Mouse (Mus musculus) large intestine, adult 2 months (tissue): ENCODE results near the gene Gbx1. TPM values are rescaled to one million over a fixed set of nuclear protein-coding genes. Genes with fewer than 3 reads are reported as not detected.
"Not testable (repeated sequence)": the region's sequence is repeated elsewhere in the genome, so short reads cannot be mapped to it uniquely, and the experiment has no call there.

Experiments used
- DNase-seq: peaks from one replicate; pipeline ENCODE4 v3.0.0-alpha.2; 2012; ENCODE audit warnings: low read depth, low spot score
- WGBS: fragments of 180-500 bp; shearing (Covaris S2); methylation state at CpG from one replicate; pipeline ENCODE4 v1.1.7; 2018; 5-methylcytosine and 5-hydroxymethylcytosine counted together
- polyA plus RNA-seq: library from polyadenylated mRNA; depleted of rRNA; stranded (reverse); fragments of >200 nt; gene quantifications from 2 replicates; pipeline ENCODE4 v1.2.3, GENCODE M21; 2012; rRNA removed

Gbx1 gene
- polyA plus RNA-seq: 0.02 TPM in 1 of 2 replicates, not detected in the other

DNA sequence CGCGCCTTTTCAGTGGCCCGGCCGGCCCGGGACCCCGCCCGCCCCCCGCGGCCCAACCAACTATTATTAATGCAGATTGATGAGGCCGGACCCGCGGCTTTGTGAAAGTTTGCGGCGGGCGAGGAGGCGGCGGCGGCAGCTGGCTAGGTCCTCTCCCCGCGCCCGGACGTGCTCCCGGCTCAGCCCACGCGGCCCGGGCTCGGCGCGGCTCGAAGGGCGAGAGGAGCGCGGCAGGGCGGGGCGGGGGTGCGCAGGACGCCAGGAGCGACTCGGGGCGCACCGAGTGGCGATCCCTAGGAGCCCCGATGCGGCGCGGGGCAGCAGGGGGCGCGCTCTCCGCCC lies at the start of gene Gbx1:
TSS of gene Gbx1 (minus strand) at position 314 of the 342 bp plus-strand sequence.
- 1% methylated on average over 49 of the region's 49 CpGs for WGBS
- no peak for DNase-seq

DNA sequence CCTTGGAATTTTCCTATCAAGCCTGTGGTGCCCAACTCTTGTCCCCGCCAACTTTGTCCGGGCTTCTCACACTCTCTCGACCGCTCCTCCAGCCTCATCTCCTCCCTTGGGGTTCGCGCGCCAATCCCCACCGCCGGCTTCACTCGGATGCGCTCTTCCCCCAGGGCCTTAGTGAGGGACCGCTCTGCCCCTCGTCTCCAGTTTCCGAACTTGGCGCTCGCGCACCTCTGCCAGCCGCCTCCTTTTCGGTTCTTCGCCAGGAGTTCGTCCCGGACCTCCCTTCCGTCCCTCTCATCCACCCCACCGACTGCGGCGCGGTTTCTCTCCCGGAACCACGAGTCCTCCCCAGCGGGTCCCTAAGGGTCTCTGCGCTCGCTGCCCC lies 49.8 kb upstream of the Gbx1 start:
- DNase-seq: no peak
- WGBS: 1% methylated on average over 32 of the region's 32 CpGs

DNA sequence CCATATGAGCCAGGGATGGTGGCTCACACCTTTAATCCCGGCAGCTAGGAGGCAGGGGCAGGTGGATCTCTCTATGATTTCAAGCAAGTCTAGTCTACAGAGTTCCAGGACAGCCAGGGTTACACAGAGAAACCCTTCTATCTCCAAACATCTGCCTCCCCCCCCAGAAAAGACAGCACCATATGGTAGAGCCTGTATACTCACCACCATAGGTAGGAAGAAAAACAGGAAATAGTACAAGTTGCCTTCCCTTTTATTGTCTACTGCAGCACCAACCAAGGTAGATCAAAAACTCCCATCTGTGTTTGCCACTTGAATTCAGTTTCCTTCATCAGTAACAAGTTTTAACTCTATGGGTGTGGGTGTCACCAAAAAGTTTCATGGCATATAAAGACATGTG lies 48.9 kb upstream of the Gbx1 start:
- DNase-seq: no peak
- WGBS: 90% methylated on average over 1 of the region's 1 CpGs

DNA sequence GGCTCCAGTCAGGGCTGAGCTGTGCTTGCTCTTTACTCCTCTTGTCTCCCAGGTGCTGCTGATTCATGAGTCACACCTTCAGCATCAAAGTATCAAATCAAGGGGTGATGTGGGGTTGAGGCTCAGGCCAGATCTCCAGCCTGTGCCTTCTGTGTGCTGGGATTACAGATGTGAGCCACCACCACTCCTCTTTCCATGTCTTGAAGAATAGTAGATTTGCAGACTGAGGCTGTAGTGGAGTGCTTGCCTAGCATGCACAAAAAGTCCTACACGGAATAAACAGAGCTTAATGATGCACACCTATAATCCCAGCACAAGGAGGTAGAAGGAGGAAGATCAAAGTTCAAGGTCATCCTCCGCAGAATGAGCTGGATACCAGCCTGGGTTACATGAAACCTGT lies 29.7 kb upstream of the Gbx1 start, which contains the start of gene 4931409K22Rik:
TSS of gene 4931409K22Rik (minus strand) at position 101 of the 400 bp plus-strand sequence.
- 45% methylated on average over 2 of the region's 2 CpGs for WGBS
- DNase-seq: no peak

DNA sequence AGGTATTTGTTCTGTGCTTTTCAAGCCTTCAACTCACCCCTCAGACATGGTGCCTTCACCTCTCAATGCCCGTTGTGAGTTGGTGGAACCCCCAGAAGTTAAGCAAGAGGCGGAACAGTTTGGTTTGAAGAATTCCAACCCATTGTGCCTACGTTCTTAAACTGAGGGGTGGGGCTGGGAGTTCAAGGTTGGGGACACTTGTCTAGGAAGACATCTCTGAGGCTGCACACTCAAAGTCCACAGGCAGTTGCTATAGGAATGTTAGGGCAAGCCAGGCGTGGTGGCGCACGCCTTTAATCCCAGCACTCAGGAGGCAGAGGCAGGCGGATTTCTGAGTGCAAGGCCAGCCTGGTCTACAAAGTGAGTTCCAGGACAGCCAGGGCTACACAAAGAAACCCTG lies 28.3 kb upstream of the Gbx1 start:
- WGBS: 85% methylated on average over 7 of the region's 7 CpGs
- not testable (repeated sequence) for DNase-seq

DNA sequence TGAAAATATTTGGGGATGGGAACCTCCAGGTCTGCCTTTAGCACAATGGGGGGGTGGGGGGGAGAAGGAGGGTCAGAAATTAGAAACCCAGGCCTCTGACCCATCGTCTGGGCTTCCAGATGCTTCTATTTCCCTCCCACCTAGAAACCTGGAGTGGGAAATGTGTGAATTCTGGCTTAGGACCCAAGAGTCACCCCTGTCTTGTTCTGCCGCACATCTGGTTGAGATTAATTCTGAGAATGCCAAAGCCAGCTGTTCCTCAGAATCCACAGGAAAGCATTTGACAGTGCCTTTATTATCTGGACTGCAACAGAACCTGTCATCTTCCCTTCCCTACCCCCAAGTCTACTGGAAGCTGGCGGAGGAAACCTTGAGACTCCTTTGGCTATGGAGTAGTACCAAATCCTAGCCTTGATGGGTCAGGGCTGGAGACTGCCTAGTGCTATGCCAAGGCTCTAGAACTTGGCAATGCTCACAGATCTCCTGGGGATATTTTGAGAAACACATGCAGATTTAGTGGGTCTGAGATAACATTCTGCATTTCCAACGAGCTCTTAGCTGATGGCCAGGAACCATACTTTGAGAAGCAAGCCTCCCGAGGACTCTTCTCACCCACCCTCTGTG lies 26.7 kb upstream of the Gbx1 start:
- no peak for DNase-seq
- 65% methylated on average over 5 of the region's 5 CpGs for WGBS

DNA sequence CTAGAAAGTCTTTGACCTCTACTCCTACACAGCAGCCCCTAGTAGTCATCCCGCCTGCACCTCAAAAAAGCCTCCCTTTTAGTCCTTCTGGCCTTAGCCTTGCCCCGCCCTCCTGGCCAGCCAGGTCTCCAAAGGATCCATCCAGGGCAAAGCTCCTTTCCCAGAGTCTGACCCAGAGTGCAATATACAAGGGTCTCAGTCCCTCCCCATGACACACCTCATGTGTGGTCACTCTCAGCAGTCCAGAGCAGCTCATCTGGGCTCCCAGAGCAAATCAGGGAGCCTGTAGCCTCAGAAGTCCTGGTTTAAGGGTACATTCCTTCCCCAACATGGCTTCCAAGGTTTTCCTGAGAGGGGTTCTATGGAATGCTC lies 24.3 kb upstream of the Gbx1 start:
- DNase-seq: no peak
- WGBS: 46% methylated on average over 2 of the region's 2 CpGs

DNA sequence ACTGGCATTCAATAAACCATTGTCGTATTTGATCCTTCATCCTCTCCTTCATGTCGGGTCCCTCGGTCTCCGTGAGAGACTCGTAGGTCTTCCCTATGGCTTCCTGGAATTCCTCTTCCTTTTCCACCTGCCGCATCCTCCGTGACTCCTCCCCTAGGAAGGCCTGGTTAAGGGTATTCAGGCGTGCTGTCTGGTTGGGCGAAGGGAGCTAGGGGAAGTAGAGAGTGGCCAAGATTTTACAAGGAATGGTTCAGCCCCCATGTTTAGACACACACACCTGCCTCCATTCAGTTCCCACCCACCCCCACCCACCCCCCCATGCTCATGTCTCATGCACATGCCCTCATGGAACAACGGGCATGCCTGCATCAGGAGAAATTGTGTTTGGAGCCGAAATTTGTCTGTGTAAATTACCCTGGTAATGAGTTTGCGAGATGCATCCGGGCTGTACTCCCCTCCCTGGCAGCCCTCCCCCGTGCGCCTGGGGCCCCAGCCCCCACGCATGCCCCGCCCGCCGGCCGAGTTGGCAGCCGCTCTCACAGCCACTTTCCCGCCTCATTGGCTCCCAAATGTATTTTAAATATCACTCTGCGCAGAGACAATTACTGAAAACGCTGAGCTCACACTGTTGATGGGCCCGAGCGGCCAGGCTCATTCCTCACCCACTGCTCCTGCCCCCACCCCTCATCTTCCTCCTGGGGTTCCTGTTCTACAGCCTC lies 23.8 kb upstream of the Gbx1 start:
- 15% methylated on average over 26 of the region's 26 CpGs for WGBS
- no peak for DNase-seq

DNA sequence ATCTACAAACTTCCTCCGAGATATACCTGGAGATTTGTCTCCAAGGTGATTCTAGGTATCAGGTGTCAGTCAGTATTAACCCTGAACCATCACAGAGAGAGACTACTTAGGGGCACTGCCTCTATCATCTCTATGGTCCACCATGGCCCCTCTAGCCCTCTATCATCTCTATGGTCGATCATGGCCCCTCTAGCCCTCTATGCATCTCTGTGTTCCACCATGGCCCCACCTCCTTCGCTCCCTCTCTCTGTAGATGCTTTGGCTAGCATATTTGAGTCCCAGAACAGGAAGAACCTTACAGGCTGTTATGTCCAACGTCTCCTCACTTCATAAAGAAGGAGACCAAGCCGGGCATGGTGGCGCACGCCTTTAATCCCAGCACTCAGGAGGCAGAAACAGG lies 15.6 kb upstream of the Gbx1 start:
- no peak for DNase-seq
- 78% methylated on average over 7 of the region's 7 CpGs for WGBS

DNA sequence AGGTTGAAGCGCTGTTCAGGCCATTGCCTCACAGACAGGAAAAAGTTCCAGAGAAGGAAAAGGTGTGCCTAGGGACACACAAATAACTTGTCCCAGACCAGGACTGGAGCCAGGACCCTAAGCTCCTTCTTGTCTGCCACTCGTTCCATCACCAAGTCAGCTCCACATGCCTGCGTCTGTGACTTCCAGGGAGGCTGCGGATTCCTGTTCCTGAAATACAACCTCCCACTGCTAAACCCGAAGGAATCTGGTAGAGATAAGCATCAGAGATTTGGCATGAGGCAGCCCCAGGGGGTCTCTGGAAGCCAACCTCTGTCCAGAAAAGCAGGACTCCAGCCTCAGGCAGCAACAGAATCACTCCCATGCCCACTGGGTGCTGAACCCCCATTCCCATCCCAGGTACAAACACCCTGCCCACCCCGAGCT lies 14.2 kb upstream of the Gbx1 start:
- 22% methylated on average over 6 of the region's 6 CpGs for WGBS
- DNase-seq: no peak

DNA sequence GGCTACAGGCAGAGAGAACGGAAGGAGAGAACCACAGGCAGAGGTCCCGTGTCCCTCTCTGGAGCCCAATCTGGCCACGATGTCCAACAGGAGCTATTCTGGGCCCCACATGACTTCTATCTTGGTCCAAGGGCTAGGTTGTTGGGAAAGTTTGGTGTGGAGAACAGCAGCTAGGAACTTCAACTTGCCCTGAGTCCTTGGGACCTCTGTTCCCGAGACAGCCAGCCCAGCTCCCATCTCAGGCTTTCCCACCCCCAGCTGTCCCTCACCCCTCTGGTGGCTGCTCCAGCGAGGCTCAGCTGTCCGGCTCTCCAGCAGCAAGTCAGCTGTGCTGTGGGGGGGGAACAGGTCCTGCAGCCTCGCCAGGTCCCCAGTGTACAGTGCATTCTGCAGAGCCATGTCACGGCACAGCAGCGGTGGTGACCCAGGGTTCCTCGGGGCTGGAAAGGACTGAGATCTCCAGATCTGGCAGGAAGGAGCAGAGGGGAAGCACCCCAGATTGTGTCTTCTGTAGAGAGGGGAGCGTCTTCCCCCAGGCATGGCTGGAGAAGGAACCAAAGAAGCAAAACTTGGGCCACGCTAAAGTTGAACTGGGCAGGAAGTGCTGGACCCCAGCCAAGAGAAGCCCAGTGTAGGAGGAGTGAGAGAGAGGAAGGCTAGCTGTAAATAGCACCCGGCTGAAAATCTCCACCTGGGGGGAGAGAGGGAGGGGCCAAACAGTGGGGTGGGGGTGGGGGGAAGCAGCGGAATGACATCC lies 13.6 kb upstream of the Gbx1 start, which contains the start of gene Asb10:
TSS of gene Asb10 (minus strand) at position 592 of the 757 bp plus-strand sequence.
- no peak for DNase-seq
- WGBS: 23% methylated on average over 14 of the region's 14 CpGs

DNA sequence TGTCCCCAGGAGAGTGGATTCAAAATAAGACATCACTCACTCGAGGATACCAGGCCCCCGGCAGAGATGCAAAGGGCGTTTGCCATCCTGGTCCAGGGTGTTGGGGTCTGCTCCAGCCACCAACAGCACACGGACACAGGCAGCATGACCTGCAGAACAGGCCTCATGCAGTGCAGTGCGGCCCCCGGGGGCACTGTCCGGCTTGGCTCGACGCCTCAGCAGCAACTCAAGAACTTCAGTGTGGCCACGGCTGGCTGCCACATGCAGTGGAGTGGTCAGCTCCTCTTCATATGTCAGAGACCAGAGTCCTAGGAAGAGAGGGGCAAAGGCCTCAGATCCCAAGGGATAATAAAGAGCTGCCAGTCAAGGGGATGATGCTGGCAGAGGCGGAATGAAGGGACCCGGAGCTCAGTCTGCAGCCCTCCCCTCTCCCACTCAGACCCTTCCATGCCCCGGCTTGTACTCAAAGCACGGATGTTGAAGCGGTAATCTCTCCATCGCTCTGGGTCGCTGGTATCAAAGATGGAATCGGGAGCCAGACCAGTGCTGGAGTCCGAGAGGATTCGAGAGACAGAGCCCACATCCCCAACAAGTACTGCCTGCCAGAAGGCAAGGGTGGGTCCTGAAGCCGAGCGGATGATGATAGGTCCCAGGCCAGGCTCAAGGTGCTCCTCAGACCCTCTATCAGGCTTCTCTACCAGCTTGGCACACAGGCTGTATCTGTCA lies 12.7 kb upstream of the Gbx1 start:
- WGBS: 91% methylated on average over 22 of the region's 22 CpGs
- DNase-seq: no peak

DNA sequence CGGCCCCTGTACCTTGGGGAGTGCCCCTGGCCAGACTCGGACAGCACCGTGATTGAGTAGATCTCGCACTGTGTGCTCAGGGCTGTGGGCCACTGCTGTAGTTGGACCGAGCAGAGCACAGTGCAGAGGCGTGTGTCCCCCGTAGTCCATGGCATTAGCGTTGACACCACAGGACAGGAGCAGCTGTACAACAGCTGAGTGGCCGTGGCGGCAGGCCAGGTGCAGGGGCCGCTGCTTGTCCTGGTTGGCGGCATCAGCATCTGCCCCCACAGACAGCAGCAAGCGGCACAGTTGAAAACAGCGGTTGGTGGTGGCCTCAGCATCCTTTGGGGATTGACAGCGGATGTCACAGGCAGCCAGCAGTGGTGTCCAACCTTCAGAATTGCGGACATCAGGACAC lies 10.6 kb upstream of the Gbx1 start:
- DNase-seq: no peak
- 68% methylated on average over 16 of the region's 16 CpGs for WGBS

DNA sequence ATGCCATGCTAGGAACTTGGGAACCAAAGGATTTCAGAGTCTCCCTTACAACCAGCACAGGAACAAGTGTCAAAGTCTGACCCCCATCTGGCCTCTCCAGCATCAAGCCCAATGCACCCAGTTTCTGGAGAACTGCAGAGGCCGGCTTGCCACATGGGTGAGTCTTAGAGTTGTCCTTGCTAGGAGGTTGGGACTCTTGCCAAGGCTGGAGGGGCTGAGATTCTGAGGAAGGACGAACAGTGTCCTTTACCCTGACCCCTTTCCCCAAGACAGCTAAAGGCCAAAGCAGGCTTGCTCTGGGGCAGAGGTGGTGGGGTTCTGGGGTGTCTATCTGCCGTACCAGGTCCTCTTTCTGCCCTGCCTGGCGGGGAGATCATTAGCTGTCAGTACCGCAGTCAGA lies 9.5 kb upstream of the Gbx1 start:
- WGBS: 83% methylated on average over 5 of the region's 5 CpGs
- DNase-seq: no peak

DNA sequence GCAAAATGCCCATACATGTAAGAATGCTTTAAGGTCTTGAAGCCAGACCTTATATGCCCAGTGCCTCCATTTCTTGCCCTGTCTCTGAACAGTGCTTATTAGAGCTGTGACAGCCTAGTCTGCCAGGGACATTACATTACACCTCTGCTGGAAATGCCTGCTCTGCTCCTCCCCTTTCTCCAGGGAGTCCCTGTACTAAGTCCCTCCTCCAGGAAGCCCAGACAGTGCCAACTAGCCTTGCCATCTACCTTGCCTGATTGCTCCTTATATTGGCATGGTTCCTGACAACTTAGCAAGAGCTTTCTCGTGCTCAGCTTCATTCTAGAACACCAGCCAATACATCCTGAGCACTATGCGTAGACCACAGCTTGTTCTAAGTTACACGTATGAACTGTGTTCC lies 8.7 kb upstream of the Gbx1 start:
- 51% methylated on average over 3 of the region's 3 CpGs for WGBS
- DNase-seq: peak; percentile 28

DNA sequence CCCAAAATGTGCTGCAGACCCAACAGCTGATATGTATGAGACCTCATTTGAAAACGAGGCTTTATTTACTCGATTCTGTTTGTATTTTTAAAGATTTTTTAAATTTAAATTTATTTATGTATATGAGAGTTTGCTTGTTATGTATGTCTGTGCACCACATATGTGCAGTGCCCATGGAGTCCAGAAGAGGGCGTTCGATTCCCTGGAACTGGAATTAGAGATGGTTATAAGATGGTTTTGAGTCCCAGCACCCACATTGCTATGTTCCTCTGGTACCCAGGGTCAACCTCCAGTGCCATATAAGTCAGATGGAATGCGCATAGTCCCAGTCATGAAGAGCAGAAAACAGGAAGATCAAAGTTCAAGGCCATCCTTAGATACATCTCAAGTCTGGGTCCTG lies 7.3 kb upstream of the Gbx1 start:
- 51% methylated on average over 5 of the region's 5 CpGs for WGBS
- DNase-seq: no peak

DNA sequence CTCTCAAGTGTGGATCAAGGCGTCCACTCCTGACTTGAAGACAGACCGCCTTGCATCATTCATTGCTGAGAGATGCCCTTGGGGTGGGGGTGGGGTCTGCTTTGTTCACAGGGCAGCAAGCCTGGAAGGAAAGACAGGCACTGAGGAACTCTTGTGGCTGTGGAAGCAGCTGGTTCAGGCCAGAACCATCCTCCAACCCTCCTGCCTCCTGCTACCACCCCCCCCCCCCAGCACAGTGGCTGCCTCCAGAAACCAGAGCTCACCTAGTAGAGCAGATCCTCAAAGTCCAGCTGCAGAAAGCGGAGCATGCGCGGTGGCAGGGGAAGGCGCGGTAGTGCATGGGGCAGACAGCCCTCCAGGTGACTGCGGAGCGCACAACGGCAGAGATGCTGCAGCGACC lies 6.4 kb upstream of the Gbx1 start:
- no peak for DNase-seq
- 47% methylated on average over 11 of the region's 11 CpGs for WGBS

DNA sequence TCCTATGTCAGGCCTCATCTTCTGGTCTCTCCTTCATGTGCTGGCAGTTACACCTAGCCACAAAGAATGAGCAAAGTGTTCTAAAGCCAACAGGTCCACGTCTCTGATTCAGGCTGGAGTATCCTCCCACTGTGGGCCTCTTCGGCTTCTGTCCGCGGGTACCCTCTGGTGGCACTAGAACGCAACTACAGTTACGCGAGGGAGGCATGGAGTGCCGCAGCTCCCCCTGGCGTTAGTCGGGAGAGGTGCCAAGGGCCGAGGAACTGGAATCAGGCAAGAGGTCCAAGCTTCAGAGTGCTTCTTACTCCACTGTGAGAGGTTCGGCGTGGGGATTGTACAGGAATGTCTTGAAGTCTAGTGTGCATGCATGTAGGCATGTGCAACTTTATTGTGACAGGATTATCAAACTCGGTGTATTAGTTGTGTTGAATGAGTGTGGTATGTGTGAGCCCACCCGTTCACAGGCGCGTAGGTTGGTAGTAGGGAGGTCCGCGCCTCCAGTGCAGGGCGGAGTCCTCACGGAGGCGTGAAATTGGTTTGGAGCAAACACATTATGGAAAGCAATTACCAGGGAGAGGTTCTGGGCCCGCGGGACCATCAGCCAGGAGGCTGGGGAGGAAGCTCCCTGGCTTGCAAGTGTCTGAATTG lies 3.2 kb upstream of the Gbx1 start:
- 15% methylated on average over 24 of the region's 24 CpGs for WGBS
- peak; percentile 76 for DNase-seq

DNA sequence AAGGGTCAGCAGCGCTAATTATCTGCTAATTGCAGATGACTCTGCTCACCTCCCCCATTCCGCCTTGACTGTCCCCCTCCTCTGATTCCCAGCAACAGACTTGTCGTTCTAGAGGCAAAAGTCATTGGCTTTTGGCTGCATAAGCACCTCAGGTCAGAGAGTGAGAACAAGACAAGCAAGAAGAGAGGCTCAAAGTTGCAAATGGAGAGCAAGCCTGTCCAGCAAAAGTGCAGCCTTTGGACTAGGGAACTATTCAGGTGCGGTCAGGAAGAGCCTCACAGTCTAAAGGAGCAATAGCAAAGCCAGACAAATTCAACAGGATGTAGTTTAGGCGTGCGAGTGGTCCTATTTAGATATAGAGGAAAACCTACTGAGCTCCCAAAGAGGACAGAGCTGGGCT lies 778 bp upstream of the Gbx1 start:
- no peak for DNase-seq
- 17% methylated on average over 6 of the region's 6 CpGs for WGBS
